Comparison of ENCODE assay signal across 25 mouse cellular contexts in the genomic region with DNA sequence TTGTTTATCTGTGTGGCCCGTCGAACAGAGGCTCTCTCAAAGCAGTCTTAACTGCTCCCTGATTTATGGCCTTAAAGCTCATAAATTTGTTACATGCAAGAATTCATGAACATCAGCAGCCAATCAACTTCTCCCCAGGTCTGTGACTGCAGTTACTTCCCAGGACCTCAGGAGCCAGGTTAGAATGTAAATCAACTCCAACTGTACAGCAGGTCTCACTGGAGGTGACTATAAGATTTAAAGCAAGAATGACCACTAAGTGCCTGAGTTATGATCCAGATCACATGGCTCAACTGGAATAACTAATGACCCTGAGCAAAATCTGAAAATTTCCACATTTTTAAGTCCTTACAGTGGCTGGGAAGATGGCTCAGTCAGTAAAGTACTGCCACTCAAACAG.
"Had no signal": no experiment of that assay in that cellular context is flagged by ENCODE, and none has a peak within 500 bp of the region (broad histone marks: within the 10 kb centered on the region; RNA-seq: fewer than 3 reads in every experiment).

No protein-coding gene starts in this region.

- H3K4me1 ChIP-seq: heart, embryonic 13.5 days; heart, embryonic 15.5 days; limb, embryonic 10.5 days; liver, embryonic 13.5 days; liver, embryonic 15.5 days had no signal

- H3K9ac ChIP-seq: heart, embryonic 13.5 days; heart, embryonic 15.5 days; hindbrain, embryonic 13.5 days; hindbrain, embryonic 15.5 days; limb, embryonic 12.5 days; liver, embryonic 13.5 days; liver, embryonic 15.5 days; liver, postnatal 0 days had no signal

- H3K27me3 ChIP-seq: heart, embryonic 13.5 days; heart, embryonic 15.5 days; hindbrain, embryonic 13.5 days; hindbrain, embryonic 15.5 days; limb, embryonic 12.5 days; liver, embryonic 13.5 days; liver, embryonic 15.5 days had no signal

- H3K4me3 ChIP-seq: heart, adult 2 months; heart, embryonic 13.5 days; heart, embryonic 15.5 days; hindbrain, embryonic 13.5 days; hindbrain, embryonic 15.5 days; limb, embryonic 10.5 days; limb, embryonic 12.5 days; liver, embryonic 13.5 days; liver, embryonic 15.5 days had no signal

- H3K4me2 ChIP-seq: heart, embryonic 11.5 days; heart, embryonic 13.5 days; heart, embryonic 15.5 days; hindbrain, embryonic 13.5 days; hindbrain, embryonic 15.5 days; limb, embryonic 12.5 days; liver, embryonic 11.5 days; liver, embryonic 13.5 days; liver, embryonic 15.5 days had no signal

- H3K36me3 ChIP-seq: heart, embryonic 13.5 days; heart, embryonic 15.5 days; hindbrain, embryonic 13.5 days; hindbrain, embryonic 15.5 days; limb, embryonic 10.5 days; limb, embryonic 12.5 days; liver, embryonic 13.5 days; liver, embryonic 15.5 days had no signal

- DNase-seq: gastrocnemius, postnatal 14 days; gastrocnemius, postnatal 36 days; heart, adult 11 months; heart, adult 2 months; heart, postnatal 14 days; heart, postnatal 36 days; kidney, adult 2 months; kidney, postnatal 10 days; kidney, postnatal 36 days; layer of hippocampus, adult 9-11 months; layer of hippocampus, postnatal 36 days; liver; liver, embryonic 13.5 days; liver, postnatal 0 days had no signal

- H3K27ac ChIP-seq: heart, adult 2 months; heart, embryonic 13.5 days; heart, embryonic 15.5 days; hindbrain, embryonic 13.5 days; hindbrain, embryonic 15.5 days; hindbrain, postnatal 0 days; limb, embryonic 10.5 days; limb, embryonic 12.5 days; liver, embryonic 13.5 days; liver, embryonic 15.5 days had no signal

- H3K9me3 ChIP-seq: heart, embryonic 13.5 days; heart, embryonic 15.5 days; hindbrain, embryonic 13.5 days; hindbrain, embryonic 15.5 days; limb, embryonic 10.5 days; limb, embryonic 12.5 days; liver, embryonic 13.5 days; liver, embryonic 15.5 days had no signal

- ATAC-seq: hindbrain, postnatal 0 days; intestine, embryonic 16.5 days; liver, postnatal 0 days had no signal
